Mouse (Mus musculus) hindbrain, postnatal 0 days (tissue): ENCODE data around the gene Ocm. TPM values are rescaled to one million over a fixed set of nuclear protein-coding genes. Genes with fewer than 3 reads are reported as not detected.
A peak's percentile ranks its signal among the peaks of the same experiment; 100 is the strongest.

ENCODE experiments used
- ATAC-seq: fragments of 200-750 bp; cut with Nextera tagmentation; 2 replicates; pipeline ENCODE4 v1.8.0; 2017; ENCODE audit warnings: mild to moderate bottlenecking, moderate TSS enrichment, moderate library complexity
- DNase-seq: peaks from one replicate; pipeline ENCODE4 v3.0.0-alpha.2; 2015; ENCODE audit warnings: low spot score
- H3K27ac ChIP-seq: fragments of 300-500 bp; sonication (generic); 2 replicates; pipeline ENCODE4 v1.5.1; 2014; ENCODE audit warnings: mild to moderate bottlenecking
- H3K27me3 ChIP-seq: fragments of 300-500 bp; sonication (generic); 2 replicates; pipeline ENCODE4 v1.6.1; 2014; ENCODE audit warnings: low read length, mixed read lengths; ENCODE audit not compliant: insufficient read depth
- H3K36me3 ChIP-seq: fragments of 300-500 bp; sonication (generic); 2 replicates; pipeline ENCODE4 v1.6.1; 2014; ENCODE audit warnings: low read length, mixed read lengths; ENCODE audit not compliant: insufficient read depth
- H3K4me1 ChIP-seq: fragments of 300-500 bp; sonication (generic); 2 replicates; pipeline ENCODE4 v1.6.1; 2014; ENCODE audit warnings: antibody characterized with exemption, low read length, mixed read lengths; ENCODE audit not compliant: insufficient read depth
- H3K4me2 ChIP-seq: fragments of 300-500 bp; sonication (generic); 2 replicates; pipeline ENCODE4 v1.6.1; 2014; ENCODE audit warnings: low read depth, mild to moderate bottlenecking, low read length, moderate library complexity, mixed read lengths
- H3K4me3 ChIP-seq: fragments of 300-500 bp; sonication (generic); 2 replicates; pipeline ENCODE4 v1.5.1; 2014; ENCODE audit warnings: low read length
- H3K9ac ChIP-seq: fragments of 300-500 bp; sonication (generic); replicated peaks from 2 replicates; pipeline ENCODE4 v1.6.1; 2014; ENCODE audit warnings: mild to moderate bottlenecking, low read length, moderate library complexity, mixed read lengths
- H3K9me3 ChIP-seq: fragments of 300-500 bp; sonication (generic); 2 replicates; pipeline ENCODE4 v1.6.1; 2016; ENCODE audit warnings: low read length, mixed read lengths
- CTCF ChIP-seq: IDR thresholded peaks from 2 replicates; pipeline ENCODE4 v1.5.1; 2016; ENCODE audit warnings: antibody characterized with exemption, control low read depth, low read depth
- WGBS: fragments of 180-500 bp; shearing (Covaris S2); extraction: QIAGEN DNeasy Blood & Tissue Kit; methylation state at CpG from one replicate; pipeline ENCODE4 v1.1.7; 2014; 5-methylcytosine and 5-hydroxymethylcytosine counted together
- polyA plus RNA-seq: library from polyadenylated mRNA; unstranded; fragments of >200 nt; fragmentation: Nextera tagmentation; extraction: Ambion mirVana; gene quantifications from 2 replicates; pipeline ENCODE4 v1.2.1, GENCODE M21; 2015
- total RNA-seq: library from RNA; depleted of rRNA; stranded (reverse); fragments of >200 nt; gene quantifications from 2 replicates; pipeline ENCODE4 v1.2.3, GENCODE M21; 2014; rRNA removed

The Ocm gene
- total and polyA plus RNA-seq, 2 experiments from 2014 or later: 0.54 TPM; not detected in 1

DNA sequence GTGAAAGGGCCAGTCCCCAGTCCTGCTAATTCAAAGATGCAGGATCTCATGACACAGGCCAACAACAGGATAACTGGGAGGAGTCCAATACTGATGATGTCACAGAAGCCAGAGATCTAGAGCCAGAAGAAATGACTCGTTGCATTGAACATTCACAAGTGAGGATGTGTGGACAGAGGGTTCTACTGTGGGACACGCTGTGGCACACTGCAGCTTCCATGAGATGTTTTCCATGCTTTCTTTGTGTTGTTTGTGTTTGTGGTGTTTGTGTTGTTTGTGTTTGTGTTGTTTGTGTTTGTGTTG lies 50.9 kb downstream of the Ocm start:
- Histone ChIP-seq H3K27ac (no peak overlapping the region), H3K9ac (no peak overlapping the region), H3K4me1 (no peaks in the 10 kb centered on the region), H3K9me3 (no peaks in the 10 kb centered on the region), H3K4me3 (no peak overlapping the region), H3K36me3 (no peaks in the 10 kb centered on the region), H3K27me3 (no peaks in the 10 kb centered on the region), H3K4me2 (no peak overlapping the region)
- no peak for TF ChIP-seq CTCF
- DNase-seq: no peak
- ATAC-seq: peak; percentile 5; the same call in 1 of the 2 replicates
- WGBS: 57% methylated on average over 2 of the region's 2 CpGs

DNA sequence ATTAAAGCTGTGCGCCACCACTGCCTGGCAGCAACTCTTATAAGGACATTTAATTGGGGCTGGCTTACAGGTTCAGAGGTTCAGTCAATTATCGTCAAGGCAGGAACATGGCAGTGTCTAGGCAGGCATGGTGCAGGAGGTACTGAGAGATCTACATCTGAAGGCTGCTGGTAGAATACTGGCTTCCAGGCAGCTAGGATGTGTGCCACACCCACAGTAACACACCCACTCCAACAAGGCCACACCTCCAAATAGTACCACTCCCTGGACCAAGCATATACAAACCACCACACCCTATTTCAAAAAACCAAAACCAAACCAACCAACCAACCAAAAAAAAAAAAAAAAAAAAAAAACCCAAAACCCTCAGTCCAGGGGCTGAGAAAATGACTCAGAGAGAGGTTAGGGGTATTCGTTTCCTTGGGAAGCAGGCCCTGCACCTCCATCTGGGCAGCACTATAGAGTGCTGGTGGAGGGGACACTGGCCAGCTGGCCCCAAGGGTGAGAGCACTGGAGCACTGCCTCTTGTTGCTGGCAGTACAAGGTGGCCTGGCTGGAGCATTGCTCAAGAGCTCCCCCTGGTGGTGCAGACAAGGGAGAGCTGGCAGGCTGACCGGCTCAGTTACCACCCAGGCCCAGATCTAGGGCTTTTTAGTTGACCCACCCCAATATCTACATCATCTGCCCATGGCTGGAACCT lies 51.4 kb downstream of the Ocm start:
- no peaks in the 10 kb centered on the region for H3K9me3 ChIP-seq
- no peaks in the 10 kb centered on the region for H3K27me3 ChIP-seq
- no peak overlapping the region for H3K4me2 ChIP-seq
- H3K4me1 ChIP-seq: no peaks in the 10 kb centered on the region
- no peak overlapping the region for H3K4me3 ChIP-seq
- TF ChIP-seq CTCF: peak; percentile 90
- WGBS: 53% methylated on average over 4 of the region's 4 CpGs
- ATAC-seq (peak; percentile 71), DNase-seq (peak; percentile 67)
- H3K36me3 ChIP-seq: no peaks in the 10 kb centered on the region
- H3K27ac ChIP-seq: no peak overlapping the region
- no peak overlapping the region for H3K9ac ChIP-seq

DNA sequence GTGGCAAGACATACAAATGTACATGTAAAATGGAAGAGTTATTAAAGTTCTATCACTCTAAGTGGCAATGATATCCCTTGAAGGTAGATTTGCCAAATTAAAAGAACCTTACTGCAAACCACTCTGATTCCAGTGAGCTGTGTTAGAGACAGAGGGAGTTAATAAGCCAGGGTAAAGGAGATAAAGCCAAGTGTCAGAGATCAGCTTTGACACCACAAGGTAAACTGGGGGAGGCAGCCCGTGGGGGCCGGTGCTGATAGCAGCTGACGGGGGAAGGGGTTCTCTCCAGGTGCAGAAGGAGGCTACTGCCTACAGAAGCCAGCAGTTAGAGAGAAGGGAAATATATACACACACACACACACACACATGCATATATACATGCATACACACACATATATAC lies 53.8 kb downstream of the Ocm start:
- ATAC-seq (no peak), DNase-seq (no peak)
- 83% methylated on average over 3 of the region's 3 CpGs for WGBS
- Histone ChIP-seq H3K9ac (no peak overlapping the region), H3K4me2 (no peak overlapping the region), H3K4me3 (no peak overlapping the region), H3K36me3 (no peaks in the 10 kb centered on the region), H3K27me3 (no peaks in the 10 kb centered on the region), H3K4me1 (no peaks in the 10 kb centered on the region), H3K27ac (no peak overlapping the region), H3K9me3 (no peaks in the 10 kb centered on the region)
- no peak for TF ChIP-seq CTCF

Other genes with a start within 250 kb of the Ocm start
- gene Eif2ak1, start 208.9 kb downstream of the Ocm start, total RNA-seq: 21.0 and 24.7 TPM in 2 replicates
- 34.9 and 37.7 TPM in 2 replicates for gene Eif2ak1, start 208.9 kb downstream of the Ocm start, polyA plus RNA-seq
- not detected in 2 replicates for gene Ankrd61, start 129.0 kb downstream of the Ocm start, total RNA-seq
- gene Ankrd61, start 129.0 kb downstream of the Ocm start, polyA plus RNA-seq: 0.18 and 0.38 TPM in 2 replicates
- 46.9 and 49.9 TPM in 2 replicates for gene Aimp2, start 116.8 kb downstream of the Ocm start, total RNA-seq
- 67.7 and 73.4 TPM in 2 replicates for gene Aimp2, start 116.8 kb downstream of the Ocm start, polyA plus RNA-seq
- gene Pms2, start 116.7 kb downstream of the Ocm start, total RNA-seq: 16.2 and 22.8 TPM in 2 replicates
- gene Pms2, start 116.7 kb downstream of the Ocm start, polyA plus RNA-seq: 23.2 and 23.7 TPM in 2 replicates
- gene Gm42421, start 98.5 kb downstream of the Ocm start, total RNA-seq: 0.99 TPM in 1 of 2 replicates, not detected in the other
- 1.5 and 2.8 TPM in 2 replicates for gene Gm42421, start 98.5 kb downstream of the Ocm start, polyA plus RNA-seq
- gene Rsph10b, start 93.6 kb downstream of the Ocm start, total RNA-seq: 3.9 and 5.0 TPM in 2 replicates
- gene Rsph10b, start 93.6 kb downstream of the Ocm start, polyA plus RNA-seq: 5.6 TPM in 2 replicates
- gene Ccz1, start 11.8 kb downstream of the Ocm start, total RNA-seq: 38.7 and 52.0 TPM in 2 replicates
- gene Ccz1, start 11.8 kb downstream of the Ocm start, polyA plus RNA-seq: 71.2 and 74.8 TPM in 2 replicates
- 58.8 and 73.7 TPM in 2 replicates for gene Lmtk2, start 73.8 kb upstream of the Ocm start, total RNA-seq
- gene Lmtk2, start 73.8 kb upstream of the Ocm start, polyA plus RNA-seq: 6.5 and 7.1 TPM in 2 replicates
- 0.10 and 0.93 TPM in 2 replicates for gene Bhlha15, start 163.6 kb upstream of the Ocm start, total RNA-seq
- gene Bhlha15, start 163.6 kb upstream of the Ocm start, polyA plus RNA-seq: 0.08 TPM in 2 replicates
- 66.2 and 77.5 TPM in 2 replicates for gene Tecpr1, start 196.9 kb upstream of the Ocm start, total RNA-seq
- gene Tecpr1, start 196.9 kb upstream of the Ocm start, polyA plus RNA-seq: 34.1 and 34.7 TPM in 2 replicates
- gene Bri3, start 217.8 kb upstream of the Ocm start, total RNA-seq: 18.2 and 22.1 TPM in 2 replicates
- gene Bri3, start 217.8 kb upstream of the Ocm start, polyA plus RNA-seq: 113 and 114 TPM in 2 replicates